ENCODE assay signal across 44 mouse cellular contexts in genomic region chr17:37483452-37483851, GRCm38 (mm10). TPM values are rescaled to one million over a fixed set of nuclear protein-coding genes. Genes with fewer than 3 reads are reported as not detected.
"Had no signal": no experiment of that assay in that cellular context is flagged by ENCODE, and none has a peak within 500 bp of the region (broad histone marks: within the 10 kb centered on the region; RNA-seq: fewer than 3 reads in every experiment).

TSS of gene H2-M2 (minus strand) at chr17:37483552.

- H3K4me2 ChIP-seq: limb, embryonic 12.5 days; limb, embryonic 13.5 days; limb, embryonic 15.5 days; liver, embryonic 11.5 days; liver, embryonic 12.5 days; liver, embryonic 13.5 days; liver, embryonic 15.5 days; lung, embryonic 14.5 days; lung, embryonic 15.5 days; midbrain, embryonic 11.5 days; midbrain, embryonic 12.5 days; midbrain, embryonic 13.5 days; midbrain, embryonic 15.5 days had no signal

- H3K9ac ChIP-seq: limb, embryonic 12.5 days; limb, embryonic 13.5 days; limb, embryonic 15.5 days; liver, embryonic 12.5 days; liver, embryonic 13.5 days; liver, embryonic 14.5 days; liver, embryonic 15.5 days; liver, postnatal 0 days; lung, embryonic 14.5 days; lung, embryonic 15.5 days; midbrain, embryonic 12.5 days; midbrain, embryonic 13.5 days; midbrain, embryonic 15.5 days had no signal

- H3K4me1 ChIP-seq: limb, embryonic 10.5 days; limb, embryonic 12.5 days; limb, embryonic 13.5 days; limb, embryonic 15.5 days; liver, embryonic 12.5 days; liver, embryonic 13.5 days; liver, embryonic 15.5 days; lung, embryonic 15.5 days; midbrain, embryonic 10.5 days; midbrain, embryonic 12.5 days; midbrain, embryonic 13.5 days; midbrain, embryonic 15.5 days had no signal

- H3K27me3 ChIP-seq: limb, embryonic 12.5 days; limb, embryonic 13.5 days; limb, embryonic 15.5 days; liver, embryonic 12.5 days; liver, embryonic 13.5 days; liver, embryonic 15.5 days; lung, embryonic 15.5 days; midbrain, embryonic 12.5 days; midbrain, embryonic 13.5 days; midbrain, embryonic 15.5 days had no signal

- ATAC-seq: liver, embryonic 12.5 days; liver, postnatal 0 days; lung, postnatal 0 days; midbrain, embryonic 13.5 days; midbrain, embryonic 15.5 days; midbrain, embryonic 16.5 days had no signal

- H3K4me3 ChIP-seq: left cerebral cortex, adult 2 months; limb, embryonic 10.5 days; limb, embryonic 12.5 days; limb, embryonic 13.5 days; limb, embryonic 15.5 days; liver, embryonic 12.5 days; liver, embryonic 13.5 days; liver, embryonic 15.5 days; lung, embryonic 15.5 days; midbrain, embryonic 10.5 days; midbrain, embryonic 12.5 days; midbrain, embryonic 13.5 days; midbrain, embryonic 15.5 days; myocyte had no signal

- H3K9me3 ChIP-seq: limb, embryonic 10.5 days; limb, embryonic 15.5 days; liver, embryonic 12.5 days; liver, embryonic 13.5 days; liver, embryonic 15.5 days; lung, embryonic 15.5 days; midbrain, embryonic 12.5 days; midbrain, embryonic 13.5 days; midbrain, embryonic 15.5 days had no signal

- H3K36me3 ChIP-seq: limb, embryonic 10.5 days; limb, embryonic 12.5 days; limb, embryonic 13.5 days; limb, embryonic 15.5 days; liver, embryonic 12.5 days; liver, embryonic 13.5 days; liver, embryonic 15.5 days; lung, embryonic 15.5 days; midbrain, embryonic 10.5 days; midbrain, embryonic 12.5 days; midbrain, embryonic 13.5 days; midbrain, embryonic 15.5 days had no signal

- H3K27ac ChIP-seq: left cerebral cortex, adult 2 months; limb, embryonic 10.5 days; limb, embryonic 12.5 days; limb, embryonic 13.5 days; limb, embryonic 15.5 days; liver, embryonic 12.5 days; liver, embryonic 13.5 days; liver, embryonic 14.5 days; liver, embryonic 15.5 days; lung, embryonic 15.5 days; macrophage; midbrain, embryonic 10.5 days; midbrain, embryonic 12.5 days; midbrain, embryonic 13.5 days; midbrain, embryonic 15.5 days had no signal

- DNase-seq: left cerebral cortex, postnatal 4 days; liver; liver, embryonic 13.5 days; liver, postnatal 0 days; lung, adult 18-20 months; lung, adult 2 months; lung, embryonic 14.5 days; lung, postnatal 10 days; lung, postnatal 14 days; lung, postnatal 36 days; lung, postnatal 4 days; midbrain, embryonic 14.5 days had no signal

RNA-seq across cellular contexts. Expression of gene H2-M2, which starts in this region (rescaled TPM):
- total RNA-seq: left cerebral cortex, adult 18-20 months; left cerebral cortex, adult 2 months; left cerebral cortex, adult 8-10 months; left cerebral cortex, postnatal 10 days; left cerebral cortex, postnatal 14 days; left cerebral cortex, postnatal 25 days; left cerebral cortex, postnatal 36 days; left cerebral cortex, postnatal 4 days; megakaryocyte progenitor cell, adult 5-6 weeks; megakaryocyte-erythroid progenitor cell, adult 5-6 weeks; midbrain, postnatal 0 days had no signal
- polyA plus RNA-seq: limb, embryonic 10.5 days; limb, embryonic 11.5 days; limb, embryonic 12.5 days; limb, embryonic 13.5 days; limb, embryonic 15.5 days; liver, adult 2 months; liver, embryonic 11.5 days; liver, embryonic 12.5 days; liver, embryonic 13.5 days; liver, embryonic 14.5 days; liver, embryonic 15.5 days; liver, embryonic 16.5 days; liver, postnatal 0 days; lung, embryonic 14.5 days; lung, embryonic 16.5 days; lung, postnatal 0 days; midbrain, embryonic 10.5 days; midbrain, embryonic 11.5 days; midbrain, embryonic 12.5 days; midbrain, embryonic 13.5 days; midbrain, embryonic 14.5 days; midbrain, embryonic 15.5 days; midbrain, embryonic 16.5 days; midbrain, postnatal 0 days; myocyte had no signal
